Mouse (Mus musculus) adrenal gland, postnatal 36 days (tissue): ENCODE results near the gene Slc5a3. TPM values are rescaled to one million over a fixed set of nuclear protein-coding genes. Genes with fewer than 3 reads are reported as not detected.
"Not testable (repeated sequence)": the region's sequence is repeated elsewhere in the genome, so short reads cannot be mapped to it uniquely, and the experiment has no call there.

Experiments used
- DNase-seq, 2 experiments: peaks; one replicate each; pipeline ENCODE4 v3.0.0; 2021; ENCODE audit warnings: mixed read lengths in 1 of 2
- total RNA-seq, 2 experiments: library from RNA; stranded (reverse); gene quantifications; 2 replicates each; pipeline ENCODE4 v1.2.3; 2021

The Slc5a3 gene
- total RNA-seq, 2 experiments from 2014 or later, result 26.4 to 59.1 TPM

- no peak for DNase-seq
These were observed 4.7 kb downstream of the Slc5a3 start for GRCm38 (mm10) chr16:92062832-92063231.

GRCm38 (mm10) chr16:92064801-92065200, 6.7 kb downstream of the Slc5a3 start:
- DNase-seq, result no peak

- DNase-seq, result no peak
These were observed 12.2 kb downstream of the Slc5a3 start for GRCm38 (mm10) chr16:92070338-92070737.

- no peak for DNase-seq
These were observed 18.7 kb downstream of the Slc5a3 start for GRCm38 (mm10) chr16:92076797-92077196.

GRCm38 (mm10) chr16:92083771-92084453, 25.8 kb downstream of the Slc5a3 start:
- no peak for DNase-seq

- no peak for DNase-seq
These were observed 31.1 kb downstream of the Slc5a3 start for GRCm38 (mm10) chr16:92089225-92089624.

- DNase-seq, result no peak
These were observed 33.8 kb downstream of the Slc5a3 start for GRCm38 (mm10) chr16:92091876-92092275.

- no peak for DNase-seq
These were observed 40.4 kb downstream of the Slc5a3 start for GRCm38 (mm10) chr16:92098351-92099051.

GRCm38 (mm10) chr16:92099598-92099997, 41.5 kb downstream of the Slc5a3 start:
- DNase-seq, result no peak

GRCm38 (mm10) chr16:92100111-92100510, 42.0 kb downstream of the Slc5a3 start:
- no peak for DNase-seq

GRCm38 (mm10) chr16:92102115-92102514, 44.0 kb downstream of the Slc5a3 start:
- DNase-seq, result peak; percentile 58 to 65

GRCm38 (mm10) chr16:92102931-92103330, 44.8 kb downstream of the Slc5a3 start:
- not testable (repeated sequence) for DNase-seq

- DNase-seq, result peak; percentile 69 to 75
These were observed 45.6 kb downstream of the Slc5a3 start for GRCm38 (mm10) chr16:92103572-92104331.

- no peak for DNase-seq
These were observed 46.1 kb downstream of the Slc5a3 start for GRCm38 (mm10) chr16:92104332-92104590.

- DNase-seq, result no peak
These were observed 46.8 kb downstream of the Slc5a3 start for GRCm38 (mm10) chr16:92104951-92105350.

GRCm38 (mm10) chr16:92105631-92106030, 47.5 kb downstream of the Slc5a3 start:
- peak; percentile 34 to 50 for DNase-seq

GRCm38 (mm10) chr16:92107346-92107745, 49.2 kb downstream of the Slc5a3 start:
- DNase-seq, result no peak

GRCm38 (mm10) chr16:92114706-92115241, 56.7 kb downstream of the Slc5a3 start:
- DNase-seq, result peak; percentile 85 to 86

GRCm38 (mm10) chr16:92115611-92116421, 57.7 kb downstream of the Slc5a3 start:
- DNase-seq, result peak; percentile 69 to 82

GRCm38 (mm10) chr16:92117337-92118209, 59.5 kb downstream of the Slc5a3 start:
- DNase-seq, result peak; percentile 46 to 49

GRCm38 (mm10) chr16:92119013-92119515, 60.9 kb downstream of the Slc5a3 start:
- no peak for DNase-seq
